Comparison of ENCODE assay signal across 11 mouse cellular contexts in the genomic region with DNA sequence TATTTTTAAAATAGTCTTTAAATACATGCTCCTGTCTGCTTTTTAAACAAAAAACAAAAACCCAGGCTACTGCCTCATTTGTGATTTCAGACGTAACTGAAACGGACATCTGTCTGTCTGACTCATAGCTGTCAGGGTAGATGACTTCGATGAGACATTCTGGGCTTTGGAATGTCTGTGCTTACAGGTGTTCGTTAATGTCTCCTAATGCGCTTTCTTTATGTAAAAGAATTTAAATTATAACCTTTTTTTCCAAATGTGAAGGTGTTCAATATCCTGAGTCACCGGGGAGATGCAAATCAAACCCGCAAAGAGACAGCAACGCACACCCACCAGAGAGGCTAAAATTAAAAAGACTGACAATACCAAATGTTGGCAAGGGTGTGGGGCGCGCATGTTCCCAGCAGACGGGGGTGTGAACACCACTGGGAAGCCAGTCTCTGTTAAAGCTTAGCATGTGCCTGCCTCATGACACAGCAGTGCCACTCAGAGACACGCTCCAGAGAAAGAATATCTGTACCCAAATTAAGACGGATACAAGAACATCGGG. TPM values are rescaled to one million over a fixed set of nuclear protein-coding genes. Genes with fewer than 3 reads are reported as not detected.
A peak's percentile ranks its signal among the peaks of the same experiment; 100 is the strongest.
DNase-seq lines count a peak whose midpoint lies in the region; ATAC-seq and TF ChIP-seq lines count a peak whose summit lies in the region.
"Had no signal": no experiment of that assay in that cellular context is flagged by ENCODE, and none has a peak within 500 bp of the region (broad histone marks: within the 10 kb centered on the region; RNA-seq: fewer than 3 reads in every experiment).

No protein-coding gene starts in this region.

- WGBS in heart, embryonic 11.5 days (ENCODE audit: insufficient replicate concordance) = 85% methylated on average over 14 of the region's 14 CpGs
- 74% methylated on average over 14 of the region's 14 CpGs for whole genome bisulfite sequencing in hindbrain, embryonic 14.5 days
- WGBS in intestine, postnatal 0 days = 86% methylated on average over 14 of the region's 14 CpGs

- H3K36me3 ChIP-seq in heart, embryonic 11.5 days (ENCODE audit: control insufficient read depth, insufficient read depth, low read length) = no peaks in the 10 kb centered on the region
- no peaks in the 10 kb centered on the region for H3K36me3 ChIP-seq in hindbrain, embryonic 14.5 days (replicated peaks; ENCODE audit: control insufficient read depth, insufficient read depth)
- H3K36me3 ChIP-seq in intestine, postnatal 0 days (ENCODE audit: control insufficient read depth, insufficient read depth) = no peaks in the 10 kb centered on the region
- H3K36me3 ChIP-seq: kidney, embryonic 15.5 days; midbrain, embryonic 12.5 days had no signal

- no peaks in the 10 kb centered on the region for H3K27me3 ChIP-seq in heart, embryonic 11.5 days (ENCODE audit: control insufficient read depth, insufficient read depth, low read length)
- no peaks in the 10 kb centered on the region for H3K27me3 ChIP-seq in hindbrain, embryonic 14.5 days (ENCODE audit: control insufficient read depth, insufficient read depth, low read length)
- H3K27me3 ChIP-seq in intestine, postnatal 0 days (replicated peaks; ENCODE audit: control insufficient read depth, insufficient read depth, low read length) = no peaks in the 10 kb centered on the region
- H3K27me3 ChIP-seq: kidney, embryonic 15.5 days; midbrain, embryonic 12.5 days had no signal

- no peak overlapping the region for H3K4me2 ChIP-seq in heart, embryonic 11.5 days
- no peak overlapping the region for H3K4me2 ChIP-seq in hindbrain, embryonic 14.5 days (replicated peaks)
- H3K4me2 ChIP-seq in intestine, postnatal 0 days (replicated peaks; ENCODE audit: low read depth) = no peak overlapping the region
- H3K4me2 ChIP-seq: kidney, embryonic 15.5 days; midbrain, embryonic 12.5 days had no signal

- no peak overlapping the region for H3K27ac ChIP-seq in heart, embryonic 11.5 days (ENCODE audit: low read depth, low read length)
- H3K27ac ChIP-seq in hindbrain, embryonic 14.5 days = no peak overlapping the region
- H3K27ac ChIP-seq in intestine, postnatal 0 days (ENCODE audit: low read depth, low read length) = no peak overlapping the region
- H3K27ac ChIP-seq: kidney, embryonic 15.5 days; midbrain, embryonic 12.5 days had no signal

- H3K9ac ChIP-seq in heart, embryonic 11.5 days (ENCODE audit: low read depth, low read length) = no peak overlapping the region
- no peak overlapping the region for H3K9ac ChIP-seq in hindbrain, embryonic 14.5 days
- H3K9ac ChIP-seq in intestine, postnatal 0 days (ENCODE audit: low read depth, low read length) = no peak overlapping the region
- H3K9ac ChIP-seq: kidney, embryonic 15.5 days; midbrain, embryonic 12.5 days had no signal

- peak; percentile 49 for DNase-seq in heart, adult 8-10 months (ENCODE audit: low spot score)
- DNase-seq in frontal cortex, postnatal 36 days (ENCODE audit: low spot score in 2 of 2) = peak; percentile 86 to 94
- peak; percentile 60 to 96 for DNase-seq in left cerebral cortex, adult 8-10 months (ENCODE audit: low spot score in 2 of 2)
- DNase-seq in skeletal muscle tissue, adult 2 months (ENCODE audit: low read depth, low spot score) = peak; percentile 41
- no peak for DNase-seq in hindbrain, embryonic 14.5 days (ENCODE audit: low spot score)
- DNase-seq in kidney, postnatal 4 days = no peak
- DNase-seq: cerebellum, adult 9-10 months had no signal

- no peak overlapping the region for H3K4me3 ChIP-seq in heart, embryonic 11.5 days (ENCODE audit: low read depth, low read length)
- H3K4me3 ChIP-seq in hindbrain, embryonic 14.5 days (replicated peaks; ENCODE audit: low read length) = no peak overlapping the region
- H3K4me3 ChIP-seq in intestine, postnatal 0 days (ENCODE audit: low read depth, low read length) = no peak overlapping the region
- H3K4me3 ChIP-seq: kidney, embryonic 15.5 days; midbrain, embryonic 12.5 days had no signal

- H3K4me1 ChIP-seq in heart, embryonic 11.5 days (ENCODE audit: control insufficient read depth, insufficient read depth, low read length) = 0 out of 2 replicates have a peak, but pooled peaks cover 3% of the 10 kb centered on the region
- H3K4me1 ChIP-seq in hindbrain, embryonic 14.5 days (replicated peaks; ENCODE audit: control insufficient read depth, insufficient read depth, low read length) = 0 out of 2 replicates have a peak, but pooled peaks cover 3% of the 10 kb centered on the region
- H3K4me1 ChIP-seq in intestine, postnatal 0 days (replicated peaks; ENCODE audit: control insufficient read depth, insufficient read depth, low read length) = no peaks in the 10 kb centered on the region

- ATAC-seq in heart, embryonic 11.5 days (replicated peaks; ENCODE audit: insufficient number of reproducible peaks, low FRiP score, low TSS enrichment) = no peak
- no peak for ATAC-seq in hindbrain, embryonic 14.5 days (ENCODE audit: low FRiP score)
- no peak for ATAC-seq in intestine, postnatal 0 days

- TF ChIP-seq CTCF in intestine, postnatal 0 days (IDR thresholded peaks at IDR 0.05; ENCODE audit: low read depth) = no peak

- H3K9me3 ChIP-seq in heart, embryonic 11.5 days (replicated peaks; ENCODE audit: control insufficient read depth, low read length) = no peaks in the 10 kb centered on the region
- H3K9me3 ChIP-seq in hindbrain, embryonic 14.5 days (ENCODE audit: control insufficient read depth, low read length) = no peaks in the 10 kb centered on the region
- no peaks in the 10 kb centered on the region for H3K9me3 ChIP-seq in intestine, postnatal 0 days (ENCODE audit: control insufficient read depth)
- H3K9me3 ChIP-seq: kidney, embryonic 15.5 days; midbrain, embryonic 12.5 days had no signal

RNA-seq across cellular contexts. Expression of a gene that starts 30.3 kb away (rescaled TPM):
- total RNA-seq in heart, adult 8-10 months (2022) = 10 to 100 TPM; 26.4 to 31.4 (median 29.1) TPM
- polyA plus RNA-seq in heart, embryonic 11.5 days (2014; fragmentation: Nextera tagmentation; extraction: Ambion mirVana) = 2.1 and 2.2 TPM in 2 replicates
- 10 to 100 TPM; 61.4 to 76.2 (median 72.9) TPM for total RNA-seq in left cerebral cortex, adult 8-10 months (2022)
- polyA plus RNA-seq in hindbrain, embryonic 14.5 days (2014; fragmentation: Nextera tagmentation; extraction: Ambion mirVana) = 0.65 and 1.3 TPM in 2 replicates
- 0.25 and 0.29 TPM in 2 replicates for polyA plus RNA-seq in intestine, postnatal 0 days (2015; fragmentation: Nextera tagmentation; extraction: Ambion mirVana)

Comparison
In these comparisons a context has a peak if more than half of its experiments do, and no peak if none do; other contexts are left out.
1. DNase-seq: peak in heart, adult 8-10 months (single experiment), frontal cortex, postnatal 36 days (2 of 2), left cerebral cortex, adult 8-10 months (2 of 2) and skeletal muscle tissue, adult 2 months (single experiment); none in hindbrain, embryonic 14.5 days (single experiment) and kidney, postnatal 4 days (0 of 2).